Mouse (Mus musculus) neural tube, embryonic 11.5 days (tissue): Measurements from ENCODE around the gene 2300003K06Rik. TPM values are rescaled to one million over a fixed set of nuclear protein-coding genes. Genes with fewer than 3 reads are reported as not detected.
"Not testable (repeated sequence)": the region's sequence is repeated elsewhere in the genome, so short reads cannot be mapped to it uniquely, and the experiment has no call there.

ENCODE experiments used
- ATAC-seq: fragments of 200-750 bp; cut with Nextera tagmentation; 2 replicates; pipeline ENCODE4 v1.8.0; 2017; ENCODE audit warnings: moderate number of reproducible peaks, mild to moderate bottlenecking, moderate TSS enrichment, moderate library complexity; ENCODE audit not compliant: insufficient read depth, low FRiP score, low TSS enrichment
- DNase-seq: peaks from one replicate; pipeline ENCODE4 v3.0.0-alpha.2; 2015; ENCODE audit warnings: low spot score
- H3K27ac ChIP-seq: fragments of 300-500 bp; sonication (generic); 2 replicates; pipeline ENCODE4 v1.5.1; 2014; ENCODE audit warnings: low read depth, mild to moderate bottlenecking, low read length
- H3K27me3 ChIP-seq: fragments of 300-500 bp; sonication (generic); 2 replicates; pipeline ENCODE4 v1.6.1; 2014; ENCODE audit warnings: mild to moderate bottlenecking, low read length, mixed read lengths; ENCODE audit not compliant: control insufficient read depth, insufficient read depth
- H3K36me3 ChIP-seq: fragments of 300-500 bp; sonication (generic); 2 replicates; pipeline ENCODE4 v1.6.1; 2014; ENCODE audit warnings: mild to moderate bottlenecking, low read length, moderate library complexity, mixed read lengths; ENCODE audit not compliant: control insufficient read depth, insufficient read depth
- H3K4me1 ChIP-seq: fragments of 300-500 bp; sonication (generic); 2 replicates; pipeline ENCODE4 v1.6.1; 2014; ENCODE audit warnings: low read length, mixed read lengths; ENCODE audit not compliant: control insufficient read depth, insufficient read depth
- H3K4me2 ChIP-seq: fragments of 300-500 bp; sonication (generic); 2 replicates; pipeline ENCODE4 v1.6.1; 2014; ENCODE audit warnings: low read depth, mild to moderate bottlenecking, moderate library complexity
- H3K4me3 ChIP-seq: fragments of 300-500 bp; sonication (generic); 2 replicates; pipeline ENCODE4 v1.5.1; 2014; ENCODE audit warnings: low read depth, low read length
- H3K9ac ChIP-seq: fragments of 300-500 bp; sonication (generic); 2 replicates; pipeline ENCODE4 v1.6.1; 2014; ENCODE audit warnings: mild to moderate bottlenecking, low read length
- H3K9me3 ChIP-seq: fragments of 300-500 bp; sonication (generic); 2 replicates; pipeline ENCODE4 v1.6.1; 2016; ENCODE audit warnings: low read length; ENCODE audit not compliant: control insufficient read depth
- WGBS: fragments of 180-500 bp; shearing (Covaris S2); extraction: QIAGEN DNeasy Blood & Tissue Kit; methylation state at CpG from one replicate; pipeline ENCODE4 v1.1.7; 2014; 5-methylcytosine and 5-hydroxymethylcytosine counted together
- polyA plus RNA-seq: library from polyadenylated mRNA; unstranded; fragments of >200 nt; fragmentation: Nextera tagmentation; extraction: Ambion mirVana; gene quantifications from 2 replicates; pipeline ENCODE4 v1.2.1, GENCODE M21; 2014

Gene 2300003K06Rik
- polyA plus RNA-seq, 1 experiment from 2014 or later = not detected

GRCm38 (mm10) chr11:99842185-99842584, 4.3 kb upstream of the 2300003K06Rik start:
- no peaks in the 10 kb centered on the region for H3K36me3 ChIP-seq

DNA sequence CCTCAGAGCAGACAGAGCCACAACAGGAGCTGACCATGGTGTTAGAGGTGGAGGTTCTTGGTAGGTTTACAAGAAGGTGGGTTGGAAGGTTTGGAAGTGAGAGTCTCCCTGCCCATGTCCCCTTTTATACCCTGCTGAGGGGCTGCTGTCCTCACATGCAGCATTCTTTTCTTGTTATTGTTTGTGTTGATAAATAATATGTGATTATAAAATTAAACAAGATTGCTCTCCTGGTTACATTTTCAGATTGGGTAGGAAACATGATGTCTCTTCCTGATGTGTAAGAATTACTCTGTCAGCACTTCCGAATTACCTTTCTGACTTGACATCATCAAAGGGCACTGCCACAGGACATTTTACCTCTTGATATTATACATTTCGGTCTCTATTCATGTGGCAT, 22.3 kb downstream of the 2300003K06Rik start, which contains the start of gene Gm11564:
Gene Gm11564, minus strand, starts transcription at position 101 of the 400 bp plus-strand sequence.
- H3K36me3 ChIP-seq, H3K4me1 ChIP-seq, H3K4me2 ChIP-seq, H3K27me3 ChIP-seq, ATAC-seq, H3K27ac ChIP-seq, H3K4me3 ChIP-seq, H3K9me3 ChIP-seq, DNase-seq, H3K9ac ChIP-seq: not testable (repeated sequence)
- 94% methylated on average over 2 of the region's 2 CpGs for WGBS

More at GRCm38 (mm10) chr11:99842185-99842584, 4.3 kb upstream of the 2300003K06Rik start:
- no peak overlapping the region for H3K4me3 ChIP-seq
- no peaks in the 10 kb centered on the region for H3K9me3 ChIP-seq
- WGBS = 61% methylated on average over 1 of the region's 1 CpGs
- no peak overlapping the region for H3K9ac ChIP-seq
- no peaks in the 10 kb centered on the region for H3K4me1 ChIP-seq
- H3K27me3 ChIP-seq = no peaks in the 10 kb centered on the region
- DNase-seq = no peak
- no peak overlapping the region for H3K27ac ChIP-seq
- H3K4me2 ChIP-seq = no peak overlapping the region
- no peak for ATAC-seq

DNA sequence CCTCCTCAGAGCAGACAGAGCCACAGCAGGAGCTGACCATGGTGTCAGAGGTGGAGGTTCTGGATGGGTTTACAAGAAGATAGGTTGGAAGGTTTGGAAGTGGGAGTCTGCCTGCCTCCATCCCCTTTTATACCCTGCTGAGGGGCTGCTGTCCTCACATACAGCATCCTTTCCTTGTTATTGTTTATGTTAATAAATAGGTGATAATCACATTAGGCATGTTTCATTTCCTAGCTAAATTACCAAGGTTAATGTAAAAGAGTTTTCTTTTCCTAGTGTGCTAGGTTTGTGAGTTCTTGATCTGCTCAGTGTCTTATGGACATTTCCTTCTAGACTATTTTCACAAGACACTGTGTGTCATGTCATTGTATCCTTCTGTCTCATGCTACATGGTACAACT, 28.1 kb downstream of the 2300003K06Rik start, which contains the start of gene Krtap4-13:
Gene Krtap4-13, minus strand, starts transcription at position 101 of the 400 bp plus-strand sequence.
- H3K4me2 ChIP-seq, H3K9ac ChIP-seq, DNase-seq, H3K4me1 ChIP-seq, H3K36me3 ChIP-seq, H3K27me3 ChIP-seq, H3K27ac ChIP-seq, H3K4me3 ChIP-seq, H3K9me3 ChIP-seq, ATAC-seq: not testable (repeated sequence)

DNA sequence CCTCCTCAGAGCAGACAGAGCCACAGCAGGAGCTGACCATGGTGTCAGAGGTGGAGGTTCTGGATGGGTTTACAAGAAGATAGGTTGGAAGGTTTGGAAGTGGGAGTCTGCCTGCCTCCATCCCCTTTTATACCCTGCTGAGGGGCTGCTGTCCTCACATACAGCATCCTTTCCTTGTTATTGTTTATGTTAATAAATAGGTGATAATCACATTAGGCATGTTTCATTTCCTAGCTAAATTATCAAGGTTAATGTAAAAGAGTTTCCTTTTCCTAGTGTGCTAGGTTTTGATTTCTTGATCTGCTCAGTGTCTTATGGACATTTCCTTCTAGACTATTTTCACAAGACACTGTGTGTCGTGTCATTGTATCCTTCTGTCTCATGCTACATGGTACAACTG, 33.5 kb downstream of the 2300003K06Rik start, which contains the start of gene Gm11554:
Gene Gm11554, minus strand, starts transcription at position 101 of the 400 bp plus-strand sequence.
- not testable (repeated sequence) for H3K27me3 ChIP-seq, H3K27ac ChIP-seq, H3K36me3 ChIP-seq, H3K4me1 ChIP-seq, H3K4me2 ChIP-seq, H3K9ac ChIP-seq, H3K9me3 ChIP-seq, H3K4me3 ChIP-seq, DNase-seq, ATAC-seq
- no CpG with 5 or more reads among the region's 1 CpGs for WGBS

DNA sequence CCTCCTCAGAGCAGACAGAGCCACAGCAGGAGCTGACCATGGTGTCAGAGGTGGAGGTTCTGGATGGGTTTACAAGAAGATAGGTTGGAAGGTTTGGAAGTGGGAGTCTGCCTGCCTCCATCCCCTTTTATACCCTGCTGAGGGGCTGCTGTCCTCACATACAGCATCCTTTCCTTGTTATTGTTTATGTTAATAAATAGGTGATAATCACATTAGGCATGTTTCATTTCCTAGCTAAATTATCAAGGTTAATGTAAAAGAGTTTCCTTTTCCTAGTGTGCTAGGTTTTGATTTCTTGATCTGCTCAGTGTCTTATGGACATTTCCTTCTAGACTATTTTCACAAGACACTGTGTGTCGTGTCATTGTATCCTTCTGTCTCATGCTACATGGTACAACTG, 39.0 kb downstream of the 2300003K06Rik start, which contains the start of gene Gm11569:
Gene Gm11569, minus strand, starts transcription at position 101 of the 400 bp plus-strand sequence.
- H3K27me3 ChIP-seq, H3K4me1 ChIP-seq, H3K36me3 ChIP-seq, ATAC-seq, H3K9me3 ChIP-seq, H3K4me2 ChIP-seq, H3K27ac ChIP-seq, DNase-seq, H3K4me3 ChIP-seq, H3K9ac ChIP-seq: not testable (repeated sequence)
- no CpG with 5 or more reads among the region's 1 CpGs for WGBS

DNA sequence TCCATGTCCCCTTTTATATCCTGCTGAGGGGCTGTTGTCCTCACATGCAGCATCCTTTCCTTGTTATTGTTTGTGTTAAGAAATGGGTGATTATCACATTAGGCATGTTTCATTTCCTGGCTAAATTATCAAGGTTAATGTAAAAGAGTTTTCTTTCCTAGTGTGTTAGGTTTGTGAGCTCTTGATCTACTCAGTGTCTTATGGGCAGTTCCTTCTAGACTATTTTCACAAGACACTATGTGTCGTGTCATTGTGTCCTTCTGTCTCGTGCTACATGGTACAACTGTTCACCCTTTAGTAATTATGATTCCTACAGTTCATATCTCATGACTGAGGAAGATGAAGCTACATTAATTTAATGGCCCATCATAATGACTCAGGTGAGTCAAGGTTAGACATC, 44.5 kb downstream of the 2300003K06Rik start, which contains the start of gene Gm11596:
Gene Gm11596, minus strand, starts transcription at position 101 of the 400 bp plus-strand sequence.
- Histone ChIP-seq H3K9ac (no peak within 1 kb of the TSS), H3K4me2 (no peak within 1 kb of the TSS), H3K36me3 (no peaks in the 10 kb centered on the region), H3K4me1 (no peaks in the 10 kb centered on the region), H3K27me3 (no peaks in the 10 kb centered on the region), H3K4me3 (no peak within 1 kb of the TSS), H3K27ac (no peak within 1 kb of the TSS), H3K9me3 (no peaks in the 10 kb centered on the region)
- DNase-seq (no peak), ATAC-seq (no peak)
- 82% methylated on average over 2 of the region's 2 CpGs for WGBS

Other genes with a start within 250 kb of the 2300003K06Rik start
- gene Krtap1-3, start 246.7 kb downstream of the 2300003K06Rik start, polyA plus RNA-seq = not detected in 2 replicates
- gene Krtap9-3, start 240.0 kb downstream of the 2300003K06Rik start, polyA plus RNA-seq = not detected in 2 replicates
- not detected in 2 replicates for gene Gm11938, start 234.8 kb downstream of the 2300003K06Rik start, polyA plus RNA-seq
- not detected in 2 replicates for gene Gm11937, start 227.9 kb downstream of the 2300003K06Rik start, polyA plus RNA-seq
- not detected in 2 replicates for gene Krtap2-4, start 223.2 kb downstream of the 2300003K06Rik start, polyA plus RNA-seq
- gene Gm11562, start 217.6 kb downstream of the 2300003K06Rik start, polyA plus RNA-seq = not detected in 2 replicates
- gene Krtap4-1, start 209.8 kb downstream of the 2300003K06Rik start, polyA plus RNA-seq = not detected in 2 replicates
- not detected in 2 replicates for gene Krtap4-2, start 203.0 kb downstream of the 2300003K06Rik start, polyA plus RNA-seq
- not detected in 2 replicates for gene Krtap4-7, start 194.0 kb downstream of the 2300003K06Rik start, polyA plus RNA-seq
- gene Gm11555, start 187.8 kb downstream of the 2300003K06Rik start, polyA plus RNA-seq = not detected in 2 replicates
- gene Gm11563, start 179.1 kb downstream of the 2300003K06Rik start, polyA plus RNA-seq = not detected in 2 replicates
- gene Krtap4-6, start 172.1 kb downstream of the 2300003K06Rik start, polyA plus RNA-seq = not detected in 2 replicates
- gene Gm14190, start 147.3 kb downstream of the 2300003K06Rik start, polyA plus RNA-seq = not detected in 2 replicates
- gene Gm14180, start 103.8 kb downstream of the 2300003K06Rik start, polyA plus RNA-seq = not detected in 2 replicates
- gene Gm11595, start 65.2 kb downstream of the 2300003K06Rik start, polyA plus RNA-seq = not detected in 2 replicates
- not detected in 2 replicates for gene Krtap4-8, start 57.4 kb downstream of the 2300003K06Rik start, polyA plus RNA-seq
- not detected in 2 replicates for gene Krtap4-9, start 52.9 kb downstream of the 2300003K06Rik start, polyA plus RNA-seq
- not detected in 2 replicates for gene Gm11596, start 44.6 kb downstream of the 2300003K06Rik start, polyA plus RNA-seq
- not detected in 2 replicates for gene Gm11569, start 39.1 kb downstream of the 2300003K06Rik start, polyA plus RNA-seq
- gene Gm11554, start 33.6 kb downstream of the 2300003K06Rik start, polyA plus RNA-seq = not detected in 2 replicates
- not detected in 2 replicates for gene Krtap4-13, start 28.2 kb downstream of the 2300003K06Rik start, polyA plus RNA-seq
- not detected in 2 replicates for gene Gm11564, start 22.4 kb downstream of the 2300003K06Rik start, polyA plus RNA-seq
- gene Krtap4-16, start 13.5 kb upstream of the 2300003K06Rik start, polyA plus RNA-seq = not detected in 2 replicates
- gene Gm11568, start 19.9 kb upstream of the 2300003K06Rik start, polyA plus RNA-seq = not detected in 2 replicates
- gene Gm11559, start 26.4 kb upstream of the 2300003K06Rik start, polyA plus RNA-seq = not detected in 2 replicates
- gene Krtap9-1, start 35.3 kb upstream of the 2300003K06Rik start, polyA plus RNA-seq = not detected in 2 replicates
- 0.23 TPM in 1 of 2 replicates, not detected in the other for gene Gm11567, start 41.1 kb upstream of the 2300003K06Rik start, polyA plus RNA-seq
- gene Krtap31-1, start 69.9 kb upstream of the 2300003K06Rik start, polyA plus RNA-seq = not detected in 2 replicates
- not detected in 2 replicates for gene Gm11565, start 76.7 kb upstream of the 2300003K06Rik start, polyA plus RNA-seq
- gene Krtap31-2, start 98.2 kb upstream of the 2300003K06Rik start, polyA plus RNA-seq = not detected in 2 replicates
- gene Krtap9-5, start 110.4 kb upstream of the 2300003K06Rik start, polyA plus RNA-seq = not detected in 2 replicates
- gene Krtap29-1, start 141.0 kb upstream of the 2300003K06Rik start, polyA plus RNA-seq = not detected in 2 replicates
- 0.20 TPM in 1 of 2 replicates, not detected in the other for gene Krtap16-1, start 148.5 kb upstream of the 2300003K06Rik start, polyA plus RNA-seq
- not detected in 2 replicates for gene Krtap17-1, start 155.9 kb upstream of the 2300003K06Rik start, polyA plus RNA-seq
- gene Krt33a, start 178.1 kb upstream of the 2300003K06Rik start, polyA plus RNA-seq = not detected in 2 replicates
- gene Krt33b, start 191.8 kb upstream of the 2300003K06Rik start, polyA plus RNA-seq = not detected in 2 replicates
- not detected in 2 replicates for gene Krt34, start 203.5 kb upstream of the 2300003K06Rik start, polyA plus RNA-seq
- gene Krt31, start 212.5 kb upstream of the 2300003K06Rik start, polyA plus RNA-seq = not detected in 2 replicates